Mouse (Mus musculus): Measurements from ENCODE around the gene Dusp14.

The Dusp14 gene

GRCm38 (mm10) chr11:84066927-84067645 lies 2.0 kb downstream of the Dusp14 start:
- DNase-seq (ENCODE audit: low spot score in 2 of 2) = no peak

GRCm38 (mm10) chr11:84066071-84066481 lies 3.0 kb downstream of the Dusp14 start:
- DNase-seq (ENCODE audit: low spot score in 2 of 2) = no peak

GRCm38 (mm10) chr11:84063631-84064209 lies 5.3 kb downstream of the Dusp14 start:
- no peak for DNase-seq (ENCODE audit: low spot score in 2 of 2)

GRCm38 (mm10) chr11:84062805-84063204 lies 6.3 kb downstream of the Dusp14 start:
- no peak for DNase-seq (ENCODE audit: low spot score in 2 of 2)

- DNase-seq (ENCODE audit: low spot score in 2 of 2) = no peak
These were observed 7.2 kb downstream of the Dusp14 start for GRCm38 (mm10) chr11:84061881-84062280.

GRCm38 (mm10) chr11:84060635-84061034 lies 8.4 kb downstream of the Dusp14 start:
- no peak for DNase-seq (ENCODE audit: low spot score in 2 of 2)

GRCm38 (mm10) chr11:84059784-84060183 lies 9.3 kb downstream of the Dusp14 start:
- DNase-seq (ENCODE audit: low spot score in 2 of 2) = no peak

- DNase-seq (ENCODE audit: low spot score in 2 of 2) = no peak
These were observed 11.6 kb downstream of the Dusp14 start for GRCm38 (mm10) chr11:84057418-84057817.

GRCm38 (mm10) chr11:84053524-84054163 lies 15.4 kb downstream of the Dusp14 start:
- no peak for DNase-seq (ENCODE audit: low spot score in 2 of 2)

- no peak for DNase-seq (ENCODE audit: low spot score in 2 of 2)
These were observed 16.0 kb downstream of the Dusp14 start for GRCm38 (mm10) chr11:84053055-84053454.

- DNase-seq (ENCODE audit: low spot score in 2 of 2) = no peak
These were observed 20.6 kb downstream of the Dusp14 start for GRCm38 (mm10) chr11:84048411-84048810.

- DNase-seq (ENCODE audit: low spot score in 2 of 2) = no peak
These were observed 21.8 kb downstream of the Dusp14 start for GRCm38 (mm10) chr11:84047270-84047669.

- DNase-seq (ENCODE audit: low spot score in 2 of 2) = no peak
These were observed 24.1 kb downstream of the Dusp14 start for GRCm38 (mm10) chr11:84044988-84045387.

GRCm38 (mm10) chr11:84042808-84043762 lies 26.0 kb downstream of the Dusp14 start:
- no peak for DNase-seq (ENCODE audit: low spot score in 2 of 2)

- no peak for DNase-seq (ENCODE audit: low spot score in 2 of 2)
These were observed 28.4 kb downstream of the Dusp14 start for GRCm38 (mm10) chr11:84040621-84041020.

GRCm38 (mm10) chr11:84033671-84034070 lies 35.4 kb downstream of the Dusp14 start:
- no peak for DNase-seq (ENCODE audit: low spot score in 2 of 2)

GRCm38 (mm10) chr11:84032559-84032958 lies 36.5 kb downstream of the Dusp14 start:
- no peak for DNase-seq (ENCODE audit: low spot score in 2 of 2)

- DNase-seq (ENCODE audit: low spot score in 2 of 2) = no peak
These were observed 37.1 kb downstream of the Dusp14 start for GRCm38 (mm10) chr11:84031971-84032370.

- DNase-seq (ENCODE audit: low spot score in 2 of 2) = no peak
These were observed 40.6 kb downstream of the Dusp14 start for GRCm38 (mm10) chr11:84028271-84029028.

- no peak for DNase-seq (ENCODE audit: low spot score in 2 of 2)
These were observed 41.8 kb downstream of the Dusp14 start for GRCm38 (mm10) chr11:84027231-84027630.
